Mouse (Mus musculus): ENCODE measurements around the gene Gm13278. TPM values are rescaled to one million over a fixed set of nuclear protein-coding genes. Genes with fewer than 3 reads are reported as not detected.

Gm13278 gene
- polyA plus RNA-seq, 1 experiment from 2014 or later, result not detected

Other genes starting within 250 kb of the Gm13278 start
- gene Ifna15, start 233.3 kb upstream of the Gm13278 start, polyA plus RNA-seq (2017; shearing (Covaris generic)), result not detected
- gene Ifna14, start 219.8 kb upstream of the Gm13278 start, polyA plus RNA-seq (2017; shearing (Covaris generic)), result not detected
- not detected for gene Ifna9, start 199.2 kb upstream of the Gm13278 start, polyA plus RNA-seq (2017; shearing (Covaris generic))
- gene Ifna12, start 188.2 kb upstream of the Gm13278 start, polyA plus RNA-seq (2017; shearing (Covaris generic)), result not detected
- gene C87499, start 157.1 kb upstream of the Gm13278 start, polyA plus RNA-seq (2017; shearing (Covaris generic)), result not detected
- not detected for gene Ifna13, start 147.1 kb upstream of the Gm13278 start, polyA plus RNA-seq (2017; shearing (Covaris generic))
- gene Ifna16, start 114.6 kb upstream of the Gm13278 start, polyA plus RNA-seq (2017; shearing (Covaris generic)), result not detected
- gene Ifna2, start 107.6 kb upstream of the Gm13278 start, polyA plus RNA-seq (2017; shearing (Covaris generic)), result not detected
- gene Ifnab, start 100.2 kb upstream of the Gm13278 start, polyA plus RNA-seq (2017; shearing (Covaris generic)), result not detected
- gene Gm26566, start 69.7 kb upstream of the Gm13278 start, polyA plus RNA-seq (2017; shearing (Covaris generic)), result not detected
- gene Klhl9, start 69.1 kb upstream of the Gm13278 start, polyA plus RNA-seq (2017; shearing (Covaris generic)), result 24.6 TPM
- not detected for gene Gm13271, start 36.7 kb upstream of the Gm13278 start, polyA plus RNA-seq (2017; shearing (Covaris generic))
- gene Gm13283, start 31.4 kb upstream of the Gm13278 start, polyA plus RNA-seq (2017; shearing (Covaris generic)), result not detected
- not detected for gene Gm13290, start 17.7 kb upstream of the Gm13278 start, polyA plus RNA-seq (2017; shearing (Covaris generic))
- gene Gm13289, start 14.6 kb upstream of the Gm13278 start, polyA plus RNA-seq (2017; shearing (Covaris generic)), result not detected
- not detected for gene Gm13272, start 11.7 kb upstream of the Gm13278 start, polyA plus RNA-seq (2017; shearing (Covaris generic))
- 0.72 TPM for gene Ifnz, start 9.4 kb upstream of the Gm13278 start, polyA plus RNA-seq (2017; shearing (Covaris generic))
- gene Gm13276, start 5.8 kb upstream of the Gm13278 start, polyA plus RNA-seq (2017; shearing (Covaris generic)), result not detected
- gene Gm13277, start 2.9 kb upstream of the Gm13278 start, polyA plus RNA-seq (2017; shearing (Covaris generic)), result not detected
- gene Gm13275, start 2.9 kb downstream of the Gm13278 start, polyA plus RNA-seq (2017; shearing (Covaris generic)), result not detected
- not detected for gene Gm13279, start 5.8 kb downstream of the Gm13278 start, polyA plus RNA-seq (2017; shearing (Covaris generic))
- gene Gm13285, start 8.1 kb downstream of the Gm13278 start, polyA plus RNA-seq (2017; shearing (Covaris generic)), result 1.2 TPM
- not detected for gene Gm13287, start 11.7 kb downstream of the Gm13278 start, polyA plus RNA-seq (2017; shearing (Covaris generic))
- not detected for gene Gm13288, start 14.0 kb downstream of the Gm13278 start, polyA plus RNA-seq (2017; shearing (Covaris generic))
- not detected for gene Ifna7, start 24.7 kb downstream of the Gm13278 start, polyA plus RNA-seq (2017; shearing (Covaris generic))
- gene Ifna11, start 28.4 kb downstream of the Gm13278 start, polyA plus RNA-seq (2017; shearing (Covaris generic)), result not detected
- not detected for gene Ifna6, start 35.9 kb downstream of the Gm13278 start, polyA plus RNA-seq (2017; shearing (Covaris generic))
- gene Ifna5, start 44.0 kb downstream of the Gm13278 start, polyA plus RNA-seq (2017; shearing (Covaris generic)), result not detected
- not detected for gene Ifna4, start 50.3 kb downstream of the Gm13278 start, polyA plus RNA-seq (2017; shearing (Covaris generic))
- not detected for gene Ifna1, start 58.5 kb downstream of the Gm13278 start, polyA plus RNA-seq (2017; shearing (Covaris generic))
- gene Ifne, start 88.7 kb downstream of the Gm13278 start, polyA plus RNA-seq (2017; shearing (Covaris generic)), result not detected

Data from inflammation-experienced regulatory T-cells, adult 16 weeks (primary cell).